Mouse (Mus musculus): Measurements from ENCODE around the gene Grid1.

- TF ChIP-seq CTCF (IDR thresholded peaks at IDR 0.05; ENCODE audit: insufficient read depth, low read length) (no peak), POLR2A (IDR thresholded peaks at IDR 0.05; ENCODE audit: borderline replicate concordance, extremely low read depth, low read depth, low read length) (no peak)
Observed at GRCm38 (mm10) chr14:35575285-35575684, 755.4 kb downstream of the Grid1 start.
